Mouse (Mus musculus) cerebellum, postnatal 36 days (tissue): ENCODE measurements around the gene Cytl1.

Source experiments
- DNase-seq, 2 experiments: peaks; one replicate each; pipeline ENCODE4 v3.0.0; 2021 to 2022; ENCODE audit warnings: mixed read lengths in 2 of 2

Gene Cytl1

DNA sequence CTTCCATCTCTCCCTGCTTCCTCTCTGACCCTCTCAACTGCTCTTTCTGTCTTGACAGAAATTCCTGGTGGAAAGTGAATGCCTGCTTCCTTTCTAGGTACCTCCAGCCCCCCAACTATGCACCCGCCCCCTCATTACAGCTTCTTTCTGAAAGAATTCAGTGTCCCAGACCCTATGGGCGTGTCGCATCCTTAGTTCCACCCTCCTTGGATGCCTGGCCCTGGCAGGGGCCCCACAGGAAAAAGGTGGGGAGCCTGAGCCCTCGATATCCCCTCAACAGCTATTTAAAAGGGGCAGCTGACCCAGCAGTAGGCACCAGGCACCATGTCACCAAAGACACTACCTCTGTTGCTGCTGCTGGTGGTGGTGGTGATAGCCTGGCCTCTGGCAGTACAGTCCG lies at the start of gene Cytl1:
Gene Cytl1, plus strand, starts transcription at position 296 of the 400 bp plus-strand sequence.
- DNase-seq: no peak

DNA sequence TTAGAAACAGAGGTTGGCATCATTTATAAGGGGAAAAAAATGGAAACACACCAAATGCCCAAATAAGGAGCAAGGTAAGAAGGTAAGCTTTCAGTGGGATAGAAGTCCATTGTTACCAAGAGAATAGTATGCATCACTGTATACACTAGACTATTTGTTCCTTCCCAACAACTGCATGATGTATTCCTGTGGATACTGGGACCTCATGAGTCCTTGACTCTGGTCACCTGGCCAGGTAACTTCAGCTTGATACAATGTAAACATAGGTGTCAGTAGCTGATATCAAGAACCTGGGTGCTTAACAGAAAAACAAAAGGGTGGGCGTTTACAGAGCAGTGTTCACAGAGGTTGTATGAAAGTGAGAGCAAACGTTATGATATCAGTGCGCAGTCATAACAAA lies 42.6 kb upstream of the Cytl1 start:
- DNase-seq: no peak

DNA sequence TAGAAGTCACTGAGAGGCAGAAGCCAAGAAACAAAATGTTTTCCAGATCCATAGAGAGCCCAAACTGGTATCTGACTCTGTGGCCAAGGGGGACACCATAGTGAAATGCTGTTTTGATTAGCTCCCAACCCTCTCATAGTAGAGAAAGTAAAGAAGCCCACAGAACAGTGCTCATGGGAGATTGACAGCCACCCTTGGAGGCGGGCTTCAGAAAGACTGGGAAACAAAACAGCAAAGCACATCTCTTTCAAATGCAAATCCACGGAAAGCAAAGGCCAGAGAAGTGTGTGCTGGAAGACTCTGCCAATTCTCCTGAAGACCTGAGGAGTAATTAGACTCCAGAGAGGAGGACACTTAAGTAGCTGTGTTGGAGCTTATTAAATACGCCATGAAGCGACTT lies 39.5 kb upstream of the Cytl1 start:
- DNase-seq: no peak

DNA sequence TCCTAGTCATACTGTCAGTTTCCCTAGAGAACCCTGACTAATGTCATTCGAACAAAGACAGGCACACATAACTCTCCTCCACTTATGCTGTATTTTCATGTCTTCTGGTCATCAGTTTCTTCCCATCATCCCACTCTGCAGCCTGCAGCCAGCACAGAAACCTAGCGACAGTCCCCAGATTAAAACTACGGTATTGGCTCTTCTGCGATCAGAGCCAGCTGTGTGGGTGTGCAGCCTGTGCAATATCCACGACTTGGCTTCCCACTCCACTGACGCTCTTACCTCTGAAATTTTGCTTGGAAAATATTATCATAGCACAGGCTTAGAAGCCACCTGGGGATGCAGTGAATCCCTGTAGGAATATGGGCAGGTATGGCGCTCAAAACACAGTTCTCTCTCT lies 38.0 kb upstream of the Cytl1 start:
- no peak for DNase-seq

DNA sequence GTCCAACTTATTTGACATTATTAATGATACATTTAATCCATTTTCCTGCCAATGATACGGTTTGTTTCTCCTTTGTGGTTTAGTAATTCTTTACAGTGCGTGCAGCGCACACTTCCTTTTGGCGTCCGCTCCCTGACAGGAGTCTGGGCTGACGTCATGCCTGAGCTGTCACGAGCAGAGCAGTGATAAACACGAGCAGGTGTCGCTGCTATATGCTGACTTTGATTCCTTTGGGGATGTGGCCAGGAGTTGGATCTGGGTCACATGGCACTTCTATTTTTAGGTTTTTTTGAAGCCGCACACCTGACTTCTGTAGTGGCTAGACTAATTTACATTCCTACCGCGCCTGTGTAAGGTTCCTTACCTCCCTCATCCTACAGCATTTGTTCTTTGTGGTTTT lies 35.6 kb upstream of the Cytl1 start:
- DNase-seq: peak; percentile 6 to 11

DNA sequence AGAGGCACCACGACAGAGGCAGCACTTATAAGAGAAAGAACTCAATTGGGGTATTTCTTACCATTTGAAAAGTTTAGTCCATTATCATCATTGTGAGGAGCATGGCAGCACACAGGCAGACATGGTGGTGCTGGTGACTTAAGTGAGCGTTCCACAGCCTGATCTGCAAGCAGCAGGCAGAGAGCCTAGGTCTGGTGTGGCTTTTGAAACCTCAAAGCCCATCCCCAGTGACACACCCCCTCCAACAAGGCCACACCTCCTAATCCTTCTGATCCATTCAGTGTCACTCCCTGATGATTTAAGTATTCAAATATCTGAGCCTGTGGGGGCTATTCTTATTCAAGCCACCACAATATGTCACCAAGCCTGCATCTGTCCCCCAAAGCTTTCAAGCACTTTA lies 30.4 kb upstream of the Cytl1 start:
- DNase-seq: no peak

DNA sequence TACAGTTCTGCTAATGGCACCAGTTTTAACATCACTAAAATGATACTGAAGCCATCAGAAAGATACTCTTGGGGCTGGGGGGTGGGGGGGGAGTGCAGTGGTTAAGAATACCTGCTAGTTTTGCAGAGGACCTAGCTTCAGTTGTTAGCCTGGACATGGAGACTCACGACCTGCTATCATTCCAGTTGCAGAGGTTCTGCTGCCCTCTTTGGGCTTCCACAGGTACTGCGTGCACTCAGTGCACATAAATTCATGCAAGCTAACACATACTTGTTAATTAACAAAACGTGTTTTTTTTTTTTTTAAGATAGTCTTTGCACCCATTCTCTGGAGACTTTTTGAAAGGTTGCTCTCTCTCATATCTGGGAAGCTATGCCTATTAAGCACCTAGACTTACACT lies 27.2 kb upstream of the Cytl1 start:
- no peak for DNase-seq

DNA sequence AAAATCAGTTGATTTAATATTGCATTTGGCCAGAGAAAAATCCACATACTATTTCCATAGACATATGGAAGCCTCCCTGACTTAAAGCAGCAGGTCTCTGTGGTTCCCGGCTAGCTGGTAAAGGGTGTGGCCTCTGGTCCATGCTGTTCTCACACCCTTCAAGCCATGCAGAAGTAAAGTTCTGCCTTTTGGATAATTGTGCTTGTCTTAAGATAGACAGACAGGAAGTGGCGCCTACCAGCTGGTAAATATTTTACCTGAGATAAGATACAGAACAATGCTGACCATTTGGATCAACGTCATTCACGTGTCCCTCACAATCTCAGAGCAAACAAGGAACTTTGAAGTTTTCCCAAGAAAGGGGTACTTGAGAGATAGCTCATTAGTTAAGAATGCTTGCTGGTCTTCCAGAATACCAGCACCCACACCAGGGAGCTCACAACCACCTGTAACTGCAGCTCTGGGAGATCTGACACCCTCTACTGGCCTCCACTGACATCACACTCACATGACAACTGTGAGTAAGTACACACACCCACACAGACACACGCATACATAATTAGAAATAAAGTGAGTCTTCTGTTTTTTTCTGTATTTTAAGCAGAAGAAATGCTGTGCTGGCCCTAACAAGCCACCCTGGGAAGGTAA lies 25.9 kb upstream of the Cytl1 start:
- no peak for DNase-seq

DNA sequence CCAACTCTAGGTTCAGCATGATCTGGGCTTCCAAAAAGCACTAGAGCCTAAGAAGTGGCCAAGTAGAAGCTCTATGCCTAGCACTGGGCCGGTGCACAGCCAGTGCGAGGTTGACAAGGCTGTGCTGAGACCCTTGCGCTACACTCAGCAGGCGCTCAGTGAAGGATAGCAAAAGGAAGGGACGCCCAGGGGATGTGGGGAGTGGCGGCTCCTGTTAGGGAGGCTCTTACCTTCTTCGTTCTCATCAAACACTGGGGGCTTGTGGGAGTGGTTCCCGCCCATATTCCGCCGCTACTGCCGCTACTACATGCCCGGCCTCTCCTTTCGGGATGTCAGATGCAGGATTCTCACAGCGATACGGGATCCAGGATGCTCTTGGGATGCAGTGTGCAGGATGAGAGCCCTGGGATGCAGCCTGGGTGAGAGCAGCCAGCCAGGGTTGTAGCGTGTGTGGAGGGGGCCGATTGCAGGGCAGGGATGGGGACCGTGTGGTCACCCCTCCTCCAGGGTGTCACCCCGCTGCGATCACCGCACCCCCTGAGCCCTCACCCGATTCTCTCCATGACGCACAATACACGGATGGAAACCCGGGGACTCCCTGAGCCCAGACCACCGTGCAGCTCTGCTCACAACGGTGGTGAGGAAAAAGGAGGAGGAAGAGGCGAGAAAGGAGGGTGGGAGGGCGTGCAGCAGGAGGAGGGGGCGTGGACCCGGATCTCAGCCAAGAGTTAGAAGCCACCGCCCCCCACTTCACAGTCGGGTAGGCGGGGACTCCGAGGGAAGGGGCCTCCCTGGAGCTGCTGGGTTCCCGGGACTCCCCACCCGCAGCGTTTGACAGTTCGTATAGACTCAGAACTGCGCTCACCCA lies 18.6 kb upstream of the Cytl1 start, which contains the start of gene Stk32b:
Gene Stk32b, minus strand, starts transcription at position 667 of the 868 bp plus-strand sequence.
- peak in 1 of 2 experiments; percentile 6 for DNase-seq

DNA sequence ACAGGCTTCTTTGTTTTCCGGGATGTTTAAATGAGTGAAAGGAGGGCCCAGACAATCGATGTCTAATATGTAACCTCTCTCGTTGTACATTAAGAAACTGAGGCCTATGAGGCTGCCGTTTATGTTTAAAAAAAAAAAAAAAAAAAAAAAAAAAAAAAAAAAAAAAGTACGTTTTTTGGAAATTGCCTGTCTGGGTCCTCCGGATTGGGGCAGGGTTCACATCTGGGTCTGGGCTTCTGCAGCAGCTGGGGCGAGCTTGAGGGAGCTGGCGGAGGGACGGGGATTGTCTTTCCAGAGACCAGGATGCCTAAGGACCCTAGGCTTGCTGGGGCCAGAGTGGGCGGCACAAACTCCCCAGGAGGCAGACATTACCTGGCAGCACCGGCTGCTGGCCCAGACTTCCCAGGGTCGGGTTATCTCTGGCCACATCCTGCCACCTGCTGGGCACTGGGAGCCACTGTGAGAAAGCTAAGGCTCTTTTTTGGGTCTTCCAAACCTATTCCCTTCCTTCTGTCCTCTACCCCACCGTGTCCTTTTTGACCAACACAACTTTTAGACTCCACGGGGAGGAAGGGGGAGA lies 17.8 kb upstream of the Cytl1 start:
- peak; percentile 5 to 30 for DNase-seq

DNA sequence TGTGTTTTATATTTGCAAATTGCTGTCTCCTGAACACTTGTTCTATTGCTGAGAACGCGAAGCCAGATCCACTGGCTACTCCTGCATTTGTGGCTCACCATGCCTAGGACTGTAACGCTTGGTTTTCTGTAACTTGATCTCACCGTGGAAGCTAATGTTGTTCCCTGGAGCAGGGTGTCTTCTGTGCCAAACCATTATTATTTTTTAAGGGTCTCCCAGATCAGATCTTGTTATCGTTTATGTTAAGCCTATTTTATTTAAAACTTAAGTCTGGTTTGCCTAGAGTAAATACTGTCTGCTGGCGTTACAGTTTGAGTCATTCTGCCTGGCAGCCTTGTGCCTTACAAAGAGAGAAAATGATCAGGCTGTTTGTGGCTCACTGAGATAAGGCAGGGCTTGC lies 14.6 kb upstream of the Cytl1 start:
- DNase-seq: no peak

DNA sequence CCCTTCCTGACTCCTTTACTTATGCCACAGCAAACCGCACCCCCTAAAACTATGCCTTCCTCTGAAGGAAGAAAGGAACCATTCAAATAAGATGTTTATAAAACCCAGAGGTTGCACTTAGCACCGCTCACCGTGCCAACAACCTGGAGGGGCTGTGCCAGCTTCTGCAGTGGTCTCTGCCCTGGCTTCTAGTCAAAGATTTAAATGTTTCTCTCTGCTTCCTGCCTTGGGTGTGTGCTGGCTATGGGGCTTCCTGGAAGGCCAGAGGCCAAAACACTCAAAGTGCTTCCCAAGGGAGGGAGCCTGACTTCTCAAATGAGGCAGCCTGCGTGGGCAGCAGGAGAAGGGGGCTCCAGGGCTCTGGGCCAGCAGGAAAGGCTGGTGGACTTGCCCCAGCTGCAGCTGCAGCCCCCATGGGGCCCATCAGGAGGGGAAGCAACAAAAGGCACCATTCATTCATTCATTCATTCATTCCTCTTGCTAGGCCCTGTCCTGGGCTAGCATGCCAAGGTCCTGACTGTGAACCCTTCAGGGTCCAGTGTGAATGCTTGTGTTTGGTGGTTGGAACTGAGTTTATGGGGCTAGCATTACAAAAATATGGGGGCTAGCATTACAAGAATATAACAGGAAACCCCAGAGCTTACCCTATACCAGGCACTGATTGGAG lies 10.0 kb upstream of the Cytl1 start:
- DNase-seq: no peak

DNA sequence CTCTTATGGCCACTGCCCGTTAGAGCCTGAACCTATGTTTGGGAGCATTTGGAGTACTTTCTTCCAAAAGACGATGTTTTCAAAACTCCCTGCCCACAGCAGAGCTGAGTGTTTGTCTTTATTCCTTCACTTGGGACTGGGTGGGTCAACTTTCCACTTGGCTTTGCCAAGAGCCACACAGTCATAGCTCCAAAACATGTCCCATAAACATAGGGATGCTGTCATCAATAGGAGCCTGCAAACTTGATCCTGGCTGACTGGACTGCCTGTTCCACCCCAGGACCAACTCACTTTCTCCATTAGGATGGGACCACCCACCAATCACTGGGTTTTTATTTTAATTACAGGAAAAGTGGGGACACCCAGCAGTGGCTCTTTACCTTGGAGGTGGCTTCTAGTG lies 4.5 kb upstream of the Cytl1 start:
- no peak for DNase-seq

DNA sequence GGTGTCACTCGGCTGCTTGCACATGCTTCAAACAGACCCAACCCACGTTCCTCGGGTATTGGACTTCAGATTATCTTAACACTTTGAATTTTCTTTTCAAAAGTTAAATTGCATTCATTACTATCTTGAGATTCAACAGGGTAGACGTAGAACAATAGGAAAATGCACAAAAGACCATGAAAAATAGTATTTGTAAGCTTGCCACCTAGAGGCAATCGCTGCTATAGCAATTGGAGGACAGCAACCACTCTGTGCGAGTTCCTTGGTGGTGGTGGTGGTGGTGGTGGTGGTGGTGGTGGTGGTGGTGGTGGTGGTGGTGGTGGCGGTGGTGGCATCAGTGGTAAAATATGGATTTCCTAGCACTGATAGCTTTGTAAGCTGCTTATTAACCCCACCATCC lies 894 bp downstream of the Cytl1 start:
- no peak for DNase-seq

DNA sequence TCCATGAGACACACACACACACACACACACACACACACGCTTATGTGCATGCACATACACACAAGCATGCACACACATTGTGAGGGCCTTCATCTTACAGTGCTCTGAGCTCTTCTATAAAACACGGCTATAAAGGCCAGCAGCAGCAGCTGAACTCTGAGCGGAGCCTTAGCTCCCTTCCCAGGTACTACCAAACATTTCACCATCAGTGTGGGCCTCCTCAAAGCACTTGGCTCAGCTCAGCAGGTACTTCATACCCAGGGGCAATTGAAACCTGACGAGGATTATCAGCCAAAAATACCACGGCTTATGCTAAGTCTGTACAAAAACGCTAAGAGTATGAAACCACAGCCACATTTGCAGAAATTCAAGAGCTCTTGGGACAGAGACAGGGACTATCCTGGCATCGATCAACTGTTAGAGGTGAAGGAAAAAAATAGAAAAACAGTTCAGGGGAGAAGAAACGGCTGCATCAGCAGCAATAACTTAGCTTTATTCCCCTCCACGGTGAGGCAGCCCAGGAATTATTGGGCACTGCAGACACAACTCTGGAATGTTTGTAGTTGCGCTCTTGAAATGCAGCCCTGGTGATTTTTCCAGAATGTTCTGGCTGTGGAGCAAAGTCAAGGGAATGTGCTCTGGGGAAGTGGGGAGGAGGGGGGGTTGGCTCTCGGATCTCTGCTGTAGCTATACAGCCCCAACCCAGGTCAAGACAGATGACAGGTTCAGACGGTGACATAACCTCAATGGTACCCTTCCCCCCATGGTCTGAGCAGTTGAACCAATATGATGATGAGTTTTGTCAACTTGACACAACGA lies 8.8 kb downstream of the Cytl1 start:
- no peak for DNase-seq

DNA sequence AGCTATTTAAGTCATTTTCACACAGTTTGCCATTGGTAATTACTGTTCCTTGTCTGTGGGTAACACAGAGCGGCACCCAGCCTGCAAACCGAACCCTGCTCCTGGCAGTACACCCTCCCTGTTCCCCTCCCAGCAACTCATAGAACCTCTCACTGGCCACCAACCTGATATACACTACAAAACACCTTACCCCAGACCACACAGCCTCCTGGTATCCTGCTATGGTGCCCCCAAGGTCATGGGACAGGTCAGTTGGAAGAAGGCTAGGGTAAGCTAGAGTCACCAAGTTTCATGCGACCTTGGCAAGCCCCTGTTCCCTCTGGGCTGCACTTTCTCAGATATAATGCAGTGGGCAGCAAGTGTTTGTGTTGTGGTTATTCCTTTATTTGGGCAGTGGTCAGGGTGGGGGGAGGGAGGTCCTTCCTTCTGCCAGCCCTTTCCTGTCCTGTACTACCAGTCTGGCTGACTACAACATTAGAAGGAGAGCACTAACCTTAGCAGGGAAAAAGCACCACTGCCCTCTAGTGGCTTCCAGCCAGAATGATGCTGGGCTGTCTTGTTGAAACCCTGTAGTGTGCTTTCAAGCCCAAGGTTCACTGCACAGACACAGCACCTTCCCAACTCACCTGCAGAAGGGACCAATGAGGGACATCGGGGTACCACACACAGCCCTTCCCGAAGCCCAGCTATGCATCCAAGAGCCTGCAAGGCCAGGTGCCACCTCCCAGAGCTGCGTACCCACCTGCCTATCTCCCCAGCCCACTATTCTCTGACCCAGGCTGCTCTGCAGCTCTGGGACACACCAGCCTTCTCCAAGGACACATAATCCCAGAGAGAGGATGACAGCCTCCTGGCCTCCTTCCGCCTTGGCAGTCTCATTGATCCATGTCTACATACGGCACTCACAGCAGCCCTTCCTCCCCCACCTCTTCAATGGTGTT lies 17.0 kb downstream of the Cytl1 start:
- peak; percentile 67 to 71 for DNase-seq

DNA sequence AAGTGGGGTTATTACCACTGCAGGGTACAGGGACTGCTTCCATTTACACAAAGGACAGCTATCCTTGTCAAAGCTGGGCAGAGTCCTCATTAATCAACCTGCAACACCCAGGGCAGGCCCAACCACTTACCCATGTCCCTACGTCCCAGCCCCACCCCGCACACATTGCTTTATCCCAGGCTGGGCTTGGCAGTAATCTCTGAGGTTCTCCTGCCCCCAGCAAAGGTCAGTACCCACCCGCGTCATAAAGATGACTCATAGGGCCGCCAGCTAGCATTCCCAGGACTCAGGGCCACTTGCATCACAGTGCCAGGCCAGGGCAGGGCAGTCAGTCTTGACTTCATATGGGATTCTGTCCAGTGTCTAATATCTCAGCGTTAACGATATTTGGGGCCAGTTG lies 18.0 kb downstream of the Cytl1 start:
- DNase-seq: no peak

DNA sequence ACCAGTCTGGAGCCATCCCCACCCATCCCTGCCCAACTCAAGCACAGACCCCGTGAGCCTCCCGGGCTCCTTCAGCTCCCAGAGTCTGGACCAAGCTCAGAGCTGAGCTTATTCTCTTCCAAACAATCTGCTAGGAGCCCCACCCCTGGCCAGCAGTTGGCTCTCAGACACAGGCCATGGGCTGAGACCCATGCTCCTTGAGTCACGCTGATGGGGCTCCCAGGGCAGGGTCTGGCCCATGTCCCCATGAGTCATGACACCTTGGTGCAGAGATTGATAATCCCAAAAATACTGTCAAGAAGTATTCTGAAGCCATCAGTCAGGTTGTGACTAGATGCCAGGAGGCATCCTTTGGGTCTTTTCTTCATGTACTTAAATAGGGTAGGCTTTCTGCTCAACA lies 26.7 kb downstream of the Cytl1 start:
- no peak for DNase-seq

DNA sequence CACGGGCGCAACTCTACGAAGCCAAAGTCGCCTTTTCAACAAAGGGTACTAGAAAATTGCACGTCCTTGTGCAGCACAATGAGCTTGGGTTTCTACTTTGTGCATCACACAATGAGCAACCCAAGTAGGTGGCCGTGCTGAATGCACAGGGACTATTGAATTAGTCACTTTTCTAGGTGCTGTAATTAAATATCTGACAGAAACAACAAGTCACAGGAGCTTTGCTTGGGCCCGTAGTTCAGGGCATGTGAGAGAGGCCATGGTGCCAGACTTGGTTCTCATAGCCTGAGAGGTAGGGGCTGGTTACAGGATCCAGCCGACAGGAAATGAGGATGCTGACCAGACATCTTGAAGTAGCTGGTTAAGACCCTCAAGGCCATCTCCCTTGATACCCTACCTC lies 30.5 kb downstream of the Cytl1 start:
- DNase-seq: no peak

DNA sequence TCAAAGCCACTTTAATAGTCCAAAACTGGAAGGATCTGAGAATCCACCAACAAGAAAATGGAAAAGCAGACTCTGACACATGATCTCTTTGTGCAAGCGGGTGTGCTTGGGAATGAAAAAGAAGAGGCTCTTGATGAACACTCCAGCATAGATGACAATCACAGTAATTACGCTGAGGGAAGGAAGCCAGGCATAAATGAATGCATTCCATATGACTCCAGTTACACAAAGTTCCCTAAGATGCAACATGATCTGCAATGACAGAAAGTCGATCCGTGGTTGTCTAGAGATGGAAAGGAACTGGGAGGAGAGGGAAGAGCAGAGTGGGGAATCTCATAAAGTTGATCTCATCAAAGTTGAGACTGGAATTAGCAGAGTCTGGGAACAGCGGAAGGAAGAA lies 31.9 kb downstream of the Cytl1 start:
- DNase-seq: no peak

DNA sequence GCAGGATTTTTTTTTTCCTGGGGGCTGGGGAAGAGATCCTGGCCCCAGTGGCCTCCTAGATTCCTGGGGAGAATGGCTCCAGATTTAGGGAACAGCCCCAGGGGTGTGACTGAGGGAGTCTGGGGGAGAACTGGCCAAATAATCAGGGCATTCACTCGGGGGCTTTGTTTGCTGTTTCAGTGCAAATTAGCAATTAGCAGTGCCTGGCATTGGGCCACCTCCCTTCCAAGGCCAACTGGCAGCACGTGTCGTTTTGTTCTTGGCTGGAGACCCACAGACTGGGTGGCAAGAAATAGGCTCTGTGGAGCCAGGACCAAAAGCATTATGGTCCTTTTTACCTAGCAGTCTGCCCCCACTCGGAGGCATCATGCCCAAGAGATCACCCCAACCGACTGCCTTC lies 33.7 kb downstream of the Cytl1 start:
- peak; percentile 24 to 45 for DNase-seq
